Mouse (Mus musculus): ENCODE results near the gene 4931409K22Rik. TPM values are rescaled to one million over a fixed set of nuclear protein-coding genes. Genes with fewer than 3 reads are reported as not detected.

Gene 4931409K22Rik
- total and polyA plus RNA-seq, 3 experiments: not detected

DNA sequence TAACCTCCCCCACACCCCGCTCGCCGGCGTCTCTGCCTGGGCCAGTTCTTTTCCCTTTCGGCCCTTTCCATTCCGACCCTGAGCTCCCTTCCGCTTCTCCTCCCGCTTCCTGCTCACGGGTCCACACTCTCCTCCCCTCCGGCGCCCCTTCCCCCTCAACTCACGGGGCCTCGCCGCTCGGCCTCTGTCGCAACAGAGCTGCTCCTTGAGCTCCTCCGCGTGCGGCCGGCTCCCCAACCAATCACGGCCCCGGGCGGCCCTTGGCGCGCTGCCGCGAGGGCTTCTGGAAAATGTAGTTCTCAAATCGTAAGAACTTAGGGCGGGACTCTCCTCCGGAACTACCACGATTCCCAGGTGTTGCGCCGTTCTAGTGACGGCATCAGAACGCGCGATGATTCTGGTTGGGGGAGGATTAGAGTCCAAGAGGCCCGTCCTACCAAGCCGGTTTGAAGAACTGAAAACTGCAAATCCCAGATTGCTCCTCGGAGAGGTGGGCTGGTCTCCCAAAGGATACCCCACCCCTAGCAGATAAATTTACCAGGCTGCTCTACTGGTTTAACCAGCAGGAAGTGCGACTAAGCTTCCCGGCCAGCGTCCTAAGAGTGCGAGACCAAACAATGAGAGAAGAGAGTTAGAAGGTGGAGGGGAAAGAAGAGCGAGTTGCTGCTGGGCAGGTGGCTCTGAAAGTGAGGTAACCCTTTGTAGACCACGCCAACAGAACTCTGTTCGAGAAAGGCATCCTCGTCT is 20.7 kb upstream of the 4931409K22Rik start, which contains the start of gene Abcf2:
Gene Abcf2, minus strand, starts transcription at position 285 of the 747 bp plus-strand sequence.
- peaks cover 20% of the 10 kb centered on the region for H3K79me2 ChIP-seq (replicated peaks; ENCODE audit: control insufficient read depth, extremely low read depth, insufficient read depth, poor library complexity, severe bottlenecking)
- H3K4me3 ChIP-seq (replicated peaks in 1 of 3; ENCODE audit: low read depth in 2 of 3, low read length in 2 of 3, poor library complexity in 1 of 3): peak within 1 kb of the TSS; percentile 69 to 91 (median 77)
- H3K36me3 ChIP-seq (replicated peaks in 1 of 2; ENCODE audit: control insufficient read depth in 1 of 2, insufficient read depth in 1 of 2, low read length in 1 of 2): peaks cover 30 to 34% of the 10 kb centered on the region in 2 experiments
- in situ Hi-C loops (cut with MboI; ENCODE audit: low pct_ligation_motif_present, low pct_unique_long_range_greater_than_20kb, low sequenced_read_pairs): no loop called here
- TF ChIP-seq TCF12 (IDR thresholded peaks at IDR 0.05; ENCODE audit: low read depth, low read length) (peak; percentile 65; the same call in 1 of the 2 replicates), CHD2 (IDR thresholded peaks at IDR 0.05; ENCODE audit: low read length) (peak; percentile 93), NRF1 (IDR thresholded peaks at IDR 0.05; ENCODE audit: low read depth, low read length) (peak; percentile 65), EP300 (IDR thresholded peaks at IDR 0.05; ENCODE audit: low read length) (no peak), MAFK (IDR thresholded peaks at IDR 0.05; ENCODE audit: insufficient replicate concordance, low read length) (no peak), MEF2A (IDR thresholded peaks at IDR 0.05; ENCODE audit: borderline replicate concordance, low read depth, low read length) (peak; percentile 69; the same call in 1 of the 2 replicates), HCFC1 (IDR thresholded peaks at IDR 0.05; ENCODE audit: low read depth, low read length) (peak; percentile 99), E2F4 (IDR thresholded peaks at IDR 0.05; ENCODE audit: insufficient replicate concordance, low read depth, low read length) (peak; percentile 96), POLR2AphosphoS2 (IDR thresholded peaks at IDR 0.05; ENCODE audit: low read depth, low read length) (peak; percentile 43; the same call in 1 of the 2 replicates), MAX (IDR thresholded peaks at IDR 0.05; ENCODE audit: low read length) (peak; percentile 79; the same call in 1 of the 2 replicates), MAZ (IDR thresholded peaks at IDR 0.05; ENCODE audit: low read depth, low read length) (peak; percentile 51; the same call in 1 of the 2 replicates), SMC3 (IDR thresholded peaks at IDR 0.05; ENCODE audit: low read depth, low read length) (no peak), USF1 (IDR thresholded peaks at IDR 0.05; ENCODE audit: low read depth, low read length) (peak; percentile 31), MYC (IDR thresholded peaks at IDR 0.05; ENCODE audit: low read depth, low read length) (peak; percentile 66), ETS1 (conservative IDR thresholded peaks at IDR 0.05; ENCODE audit: low read depth, low read length) (peak; percentile 50), RCOR1 (conservative IDR thresholded peaks at IDR 0.05; ENCODE audit: low read depth, low read length) (0 out of 2 replicates have a peak, but pooled peaks have one; percentile 19), RAD21 (IDR thresholded peaks at IDR 0.05; ENCODE audit: low read depth, low read length) (no peak), ZNF384 (IDR thresholded peaks at IDR 0.05; ENCODE audit: low read depth, low read length) (no peak), ZMIZ1 (IDR thresholded peaks at IDR 0.05; ENCODE audit: low read depth, low read length) (peak; percentile 85), POLR2A (IDR thresholded peaks at IDR 0.05; ENCODE audit: low read depth, low read length) (peak; percentile 87), MXI1 (IDR thresholded peaks at IDR 0.05; ENCODE audit: low read depth, low read length) (peak; percentile 90), BHLHE40 (IDR thresholded peaks at IDR 0.05; ENCODE audit: low read depth, low read length) (peak; percentile 65), PAX5 (IDR thresholded peaks at IDR 0.05; ENCODE audit: low read length) (no peak), SIN3A (IDR thresholded peaks at IDR 0.05; ENCODE audit: low read length) (peak; percentile 97), USF2 (conservative IDR thresholded peaks at IDR 0.05; ENCODE audit: low read depth, low read length) (no peak), JUN (IDR thresholded peaks at IDR 0.05; ENCODE audit: insufficient read depth, low read depth, low read length) (no peak), TBP (conservative IDR thresholded peaks at IDR 0.05; ENCODE audit: low read depth, low read length) (peak; percentile 87), JUND (conservative IDR thresholded peaks at IDR 0.05; ENCODE audit: low read depth, low read length) (no peak), ZC3H11A (IDR thresholded peaks at IDR 0.05; ENCODE audit: low read depth, low read length) (no peak), ZKSCAN1 (IDR thresholded peaks at IDR 0.05; ENCODE audit: borderline replicate concordance, low read depth, low read length) (no peak), CHD1 (IDR thresholded peaks at IDR 0.05; ENCODE audit: low read depth, low read length) (no peak), ELF1 (IDR thresholded peaks at IDR 0.05; ENCODE audit: low read depth, low read length) (peak; percentile 86), KAT2A (IDR thresholded peaks at IDR 0.05; ENCODE audit: insufficient replicate concordance, low read length) (peak; percentile 99), GABPA (IDR thresholded peaks at IDR 0.05; ENCODE audit: insufficient replicate concordance, low read depth, low read length) (peak; percentile 88; the same call in 1 of the 2 replicates), CTCF (conservative IDR thresholded peaks at IDR 0.05 in 1 of 2, IDR thresholded peaks at IDR 0.05 in 1 of 2; ENCODE audit: low read depth in 2 of 2, low read length in 2 of 2) (no peak), UBTF (IDR thresholded peaks at IDR 0.05; ENCODE audit: low read depth, low read length) (no peak), IRF4 (IDR thresholded peaks at IDR 0.05; ENCODE audit: low read depth, low read length) (peak; percentile 98), NELFE (IDR thresholded peaks at IDR 0.05; ENCODE audit: low read depth, low read length) (peak; percentile 69)
- H3K27me3 ChIP-seq (replicated peaks): no peaks in the 10 kb centered on the region
- H3K27ac ChIP-seq (ENCODE audit: insufficient read depth, low read depth): peak within 1 kb of the TSS; percentile 45
- dilution Hi-C loops (cut with MboI; ENCODE audit: extremely low pct_ligation_motif_present, extremely low pct_unique_long_range_greater_than_20kb, low sequenced_read_pairs): no loop called here
- DNase-seq (ENCODE audit: extremely low read depth): peak; percentile 100
- peak within 1 kb of the TSS; percentile 77 for H3K9ac ChIP-seq (ENCODE audit: insufficient read depth, low read depth)
- H3K4me2 ChIP-seq (ENCODE audit: insufficient read depth, low read depth, poor library complexity, severe bottlenecking): peak within 1 kb of the TSS; percentile 98
- no peaks in the 10 kb centered on the region for H3K9me3 ChIP-seq (replicated peaks; ENCODE audit: low read length)
- peaks cover 0 to 31% of the 10 kb centered on the region in 2 experiments; a peak in 3 of 4 replicates for H3K4me1 ChIP-seq (ENCODE audit: control insufficient read depth in 1 of 2, insufficient read depth in 2 of 2)

Measured in CH12.LX (cell line).